Mouse (Mus musculus) heart, embryonic 14.5 days (tissue): ENCODE results near the gene Iqca. TPM values are rescaled to one million over a fixed set of nuclear protein-coding genes. Genes with fewer than 3 reads are reported as not detected.

Experiments
- ATAC-seq: fragments of 200-750 bp; cut with Nextera tagmentation; 2 replicates; pipeline ENCODE4 v1.8.0; 2017; ENCODE audit warnings: low read depth, moderate TSS enrichment; ENCODE audit not compliant: insufficient number of reproducible peaks, insufficient read depth, low FRiP score
- H3K27ac ChIP-seq, 2 experiments: fragments of 200-500 bp in 1 of 2; fragments of 300-500 bp in 1 of 2; sonication (generic) in 1 of 2; replicated peaks in 1 of 2; 2 replicates each; pipeline ENCODE4 v1.5.1; 2012 to 2014; ENCODE audit warnings: low read depth in 2 of 2, low read length in 2 of 2, control low read depth in 1 of 2, mild to moderate bottlenecking in 1 of 2, mixed read lengths in 1 of 2; ENCODE audit not compliant: control insufficient read depth in 1 of 2, insufficient read depth in 1 of 2
- H3K27me3 ChIP-seq: fragments of 300-500 bp; sonication (generic); 2 replicates; pipeline ENCODE4 v1.6.1; 2014; ENCODE audit warnings: mild to moderate bottlenecking, low read length, control low read depth; ENCODE audit not compliant: control insufficient read depth, insufficient read depth
- H3K36me3 ChIP-seq: fragments of 300-500 bp; sonication (generic); 2 replicates; pipeline ENCODE4 v1.6.1; 2014; ENCODE audit warnings: mild to moderate bottlenecking, control low read depth, low read length, mixed read lengths; ENCODE audit not compliant: control insufficient read depth, insufficient read depth
- H3K4me1 ChIP-seq, 2 experiments: fragments of 200-500 bp in 1 of 2; fragments of 300-500 bp in 1 of 2; sonication (generic) in 1 of 2; 2 replicates each; pipeline ENCODE4 v1.6.1; 2012 to 2014; ENCODE audit warnings: low read length in 2 of 2, control low read depth in 1 of 2, mixed read lengths in 1 of 2; ENCODE audit not compliant: control insufficient read depth in 2 of 2, insufficient read depth in 2 of 2
- H3K4me2 ChIP-seq: fragments of 300-500 bp; sonication (generic); 2 replicates; pipeline ENCODE4 v1.6.1; 2014; ENCODE audit warnings: mild to moderate bottlenecking, low read length
- H3K4me3 ChIP-seq, 2 experiments: fragments of 200-500 bp in 1 of 2; fragments of 300-500 bp in 1 of 2; sonication (generic) in 1 of 2; 2 replicates each; pipeline ENCODE4 v1.5.1; 2012 to 2014; ENCODE audit warnings: low read length in 2 of 2, mild to moderate bottlenecking in 2 of 2, control low read depth in 1 of 2, low read depth in 1 of 2, moderate library complexity in 1 of 2; ENCODE audit not compliant: control insufficient read depth in 1 of 2, insufficient read depth in 1 of 2
- H3K9ac ChIP-seq: fragments of 300-500 bp; sonication (generic); 2 replicates; pipeline ENCODE4 v1.6.1; 2014; ENCODE audit warnings: mild to moderate bottlenecking, low read length
- H3K9me3 ChIP-seq: fragments of 300-500 bp; sonication (generic); 2 replicates; pipeline ENCODE4 v1.6.1; 2016; ENCODE audit warnings: low read length, control low read depth; ENCODE audit not compliant: control insufficient read depth
- WGBS: fragments of 180-500 bp; shearing (Covaris S2); extraction: QIAGEN DNeasy Blood & Tissue Kit; methylation state at CpG from one replicate; pipeline ENCODE4 v1.1.7; 2014; 5-methylcytosine and 5-hydroxymethylcytosine counted together
- polyA plus RNA-seq: library from polyadenylated mRNA; unstranded; fragments of >200 nt; fragmentation: Nextera tagmentation; extraction: Ambion mirVana; gene quantifications from 2 replicates; pipeline ENCODE4 v1.2.1, GENCODE M21; 2014

The Iqca gene
- polyA plus RNA-seq, 1 experiment from 2014 or later, result not detected

- Histone ChIP-seq H3K27me3 (peaks cover 7% of the 10 kb centered on the region; the same call in 1 of the 2 replicates), H3K9ac (no peak overlapping the region), H3K36me3 (no peaks in the 10 kb centered on the region), H3K27ac (no peak overlapping the region), H3K9me3 (no peaks in the 10 kb centered on the region), H3K4me1 (no peaks in the 10 kb centered on the region; a peak in 1 of 4 replicates), H3K4me3 (no peak overlapping the region), H3K4me2 (no peak overlapping the region)
- 87% methylated on average over 11 of the region's 11 CpGs for WGBS
- no peak for ATAC-seq
These were observed 20.8 kb downstream of the Iqca start for GRCm38 (mm10) chr1:90132402-90132801.

GRCm38 (mm10) chr1:90131982-90132381 is 21.2 kb downstream of the Iqca start:
- no peaks in the 10 kb centered on the region; a peak in 1 of 4 replicates for H3K4me1 ChIP-seq
- H3K27ac ChIP-seq, result no peak overlapping the region
- no peaks in the 10 kb centered on the region for H3K9me3 ChIP-seq
- H3K9ac ChIP-seq, result no peak overlapping the region
- H3K36me3 ChIP-seq, result no peaks in the 10 kb centered on the region
- no peak for ATAC-seq
- H3K4me3 ChIP-seq, result no peak overlapping the region
- peaks cover 5% of the 10 kb centered on the region; the same call in 1 of the 2 replicates for H3K27me3 ChIP-seq
- no peak overlapping the region for H3K4me2 ChIP-seq
- WGBS, result 83% methylated on average over 7 of the region's 7 CpGs

GRCm38 (mm10) chr1:90124561-90124960 is 28.6 kb downstream of the Iqca start:
- Histone ChIP-seq H3K9me3 (no peaks in the 10 kb centered on the region), H3K4me1 (no peaks in the 10 kb centered on the region; a peak in 1 of 4 replicates), H3K4me2 (no peak overlapping the region), H3K9ac (no peak overlapping the region), H3K27me3 (no peaks in the 10 kb centered on the region), H3K36me3 (no peaks in the 10 kb centered on the region), H3K4me3 (no peak overlapping the region), H3K27ac (no peak overlapping the region)
- no peak for ATAC-seq
- 92% methylated on average over 12 of the region's 12 CpGs for WGBS

- H3K4me2 ChIP-seq, result no peak overlapping the region
- 78% methylated on average over 6 of the region's 6 CpGs for WGBS
These were observed 32.5 kb downstream of the Iqca start for GRCm38 (mm10) chr1:90120706-90121105.

GRCm38 (mm10) chr1:90119214-90119613 is 34.0 kb downstream of the Iqca start:
- no peak for ATAC-seq
- no peaks in the 10 kb centered on the region; a peak in 1 of 4 replicates for H3K4me1 ChIP-seq
- 83% methylated on average over 12 of the region's 12 CpGs for WGBS
- no peak overlapping the region for H3K27ac ChIP-seq
- H3K27me3 ChIP-seq, result no peaks in the 10 kb centered on the region
- H3K9me3 ChIP-seq, result no peaks in the 10 kb centered on the region
- no peak overlapping the region for H3K9ac ChIP-seq
- no peak overlapping the region for H3K4me3 ChIP-seq
- H3K36me3 ChIP-seq, result no peaks in the 10 kb centered on the region
- H3K4me2 ChIP-seq, result no peak overlapping the region

More at GRCm38 (mm10) chr1:90120706-90121105, 32.5 kb downstream of the Iqca start:
- H3K9ac ChIP-seq, result no peak overlapping the region
- H3K4me1 ChIP-seq, result no peaks in the 10 kb centered on the region; a peak in 1 of 4 replicates
- H3K27ac ChIP-seq, result no peak overlapping the region
- H3K4me3 ChIP-seq, result no peak overlapping the region
- H3K36me3 ChIP-seq, result no peaks in the 10 kb centered on the region
- no peaks in the 10 kb centered on the region for H3K27me3 ChIP-seq
- H3K9me3 ChIP-seq, result no peaks in the 10 kb centered on the region
- no peak for ATAC-seq

GRCm38 (mm10) chr1:90117207-90117606 is 36.0 kb downstream of the Iqca start:
- no peaks in the 10 kb centered on the region for H3K4me1 ChIP-seq
- WGBS, result 75% methylated on average over 7 of the region's 7 CpGs
- H3K4me3 ChIP-seq, result no peak overlapping the region
- no peak overlapping the region for H3K4me2 ChIP-seq
- no peak for ATAC-seq
- no peaks in the 10 kb centered on the region for H3K9me3 ChIP-seq
- H3K27me3 ChIP-seq, result no peaks in the 10 kb centered on the region
- no peaks in the 10 kb centered on the region for H3K36me3 ChIP-seq
- H3K9ac ChIP-seq, result no peak overlapping the region
- H3K27ac ChIP-seq, result no peak overlapping the region

GRCm38 (mm10) chr1:90114586-90114985 is 38.6 kb downstream of the Iqca start:
- H3K9ac ChIP-seq, result no peak overlapping the region
- no peak for ATAC-seq
- H3K4me3 ChIP-seq, result no peak overlapping the region
- no peak overlapping the region for H3K27ac ChIP-seq
- no peaks in the 10 kb centered on the region for H3K27me3 ChIP-seq
- 84% methylated on average over 5 of the region's 5 CpGs for WGBS
- H3K4me1 ChIP-seq, result no peaks in the 10 kb centered on the region
- H3K9me3 ChIP-seq, result no peaks in the 10 kb centered on the region
- no peaks in the 10 kb centered on the region for H3K36me3 ChIP-seq
- no peak overlapping the region for H3K4me2 ChIP-seq

GRCm38 (mm10) chr1:90113655-90114244 is 39.5 kb downstream of the Iqca start:
- 92% methylated on average over 6 of the region's 6 CpGs for WGBS
- H3K4me2 ChIP-seq, result no peak overlapping the region
- H3K4me1 ChIP-seq, result no peaks in the 10 kb centered on the region
- H3K4me3 ChIP-seq, result no peak overlapping the region
- H3K36me3 ChIP-seq, result no peaks in the 10 kb centered on the region
- H3K9ac ChIP-seq, result no peak overlapping the region
- no peaks in the 10 kb centered on the region for H3K27me3 ChIP-seq
- H3K27ac ChIP-seq, result no peak overlapping the region
- ATAC-seq, result no peak
- no peaks in the 10 kb centered on the region for H3K9me3 ChIP-seq
